Mouse (Mus musculus): ENCODE results near the gene G0s2. TPM values are rescaled to one million over a fixed set of nuclear protein-coding genes. Genes with fewer than 3 reads are reported as not detected.
"Not testable (repeated sequence)": the region's sequence is repeated elsewhere in the genome, so short reads cannot be mapped to it uniquely, and the experiment has no call there.

The G0s2 gene
- polyA plus RNA-seq, 1 experiment from 2014 or later = 27.4 TPM

- WGBS = 42% methylated on average over 7 of the region's 7 CpGs
- Histone ChIP-seq H3K36me3 (ENCODE audit: control insufficient read depth, insufficient read depth, low read length) (no peaks in the 10 kb centered on the region), H3K4me1 (replicated peaks; ENCODE audit: control insufficient read depth, insufficient read depth) (no peaks in the 10 kb centered on the region), H3K4me3 (ENCODE audit: low read depth, low read length) (no peak overlapping the region), H3K27ac (replicated peaks) (no peak overlapping the region), H3K9ac (ENCODE audit: low read length) (no peak overlapping the region), H3K27me3 (ENCODE audit: control insufficient read depth, insufficient read depth, low read length) (no peaks in the 10 kb centered on the region), H3K9me3 (ENCODE audit: control insufficient read depth, low read length) (no peaks in the 10 kb centered on the region), H3K4me2 (replicated peaks; ENCODE audit: low read depth) (no peak overlapping the region)
- DNase-seq (ENCODE audit: low spot score) (no peak), ATAC-seq (ENCODE audit: low FRiP score, low TSS enrichment) (no peak)
- TF ChIP-seq EP300 (optimal IDR thresholded peaks at IDR 0.05) = no peak
- TF ChIP-seq CTCF (IDR thresholded peaks at IDR 0.05; ENCODE audit: low read depth) = no peak
These were observed 11.0 kb downstream of the G0s2 start for GRCm38 (mm10) chr1:193261897-193262548.

- TF ChIP-seq EP300 (optimal IDR thresholded peaks at IDR 0.05) (no peak), CTCF (IDR thresholded peaks at IDR 0.05; ENCODE audit: low read depth) (no peak)
- no peaks in the 10 kb centered on the region for H3K27me3 ChIP-seq (ENCODE audit: control insufficient read depth, insufficient read depth, low read length)
- no peak for DNase-seq (ENCODE audit: low spot score)
- H3K4me1 ChIP-seq (replicated peaks; ENCODE audit: control insufficient read depth, insufficient read depth) = no peaks in the 10 kb centered on the region
- no peak overlapping the region for H3K4me3 ChIP-seq (ENCODE audit: low read depth, low read length)
- H3K36me3 ChIP-seq (ENCODE audit: control insufficient read depth, insufficient read depth, low read length) = no peaks in the 10 kb centered on the region
- H3K4me2 ChIP-seq (replicated peaks; ENCODE audit: low read depth) = no peak overlapping the region
- no peak overlapping the region for H3K9ac ChIP-seq (ENCODE audit: low read length)
- 75% methylated on average over 9 of the region's 9 CpGs for WGBS
- no peak overlapping the region for H3K27ac ChIP-seq (replicated peaks)
- no peak for ATAC-seq (ENCODE audit: low FRiP score, low TSS enrichment)
- no peaks in the 10 kb centered on the region for H3K9me3 ChIP-seq (ENCODE audit: control insufficient read depth, low read length)
These were observed 13.5 kb downstream of the G0s2 start for GRCm38 (mm10) chr1:193259559-193259958.

- Histone ChIP-seq H3K27ac (replicated peaks) (no peak overlapping the region), H3K9me3 (ENCODE audit: control insufficient read depth, low read length) (no peaks in the 10 kb centered on the region), H3K27me3 (ENCODE audit: control insufficient read depth, insufficient read depth, low read length) (no peaks in the 10 kb centered on the region), H3K4me2 (replicated peaks; ENCODE audit: low read depth) (no peak overlapping the region), H3K4me1 (replicated peaks; ENCODE audit: control insufficient read depth, insufficient read depth) (no peaks in the 10 kb centered on the region), H3K9ac (ENCODE audit: low read length) (no peak overlapping the region), H3K36me3 (ENCODE audit: control insufficient read depth, insufficient read depth, low read length) (no peaks in the 10 kb centered on the region), H3K4me3 (ENCODE audit: low read depth, low read length) (no peak overlapping the region)
- DNase-seq (ENCODE audit: low spot score) (no peak), ATAC-seq (ENCODE audit: low FRiP score, low TSS enrichment) (no peak)
- WGBS = 34% methylated on average over 5 of the region's 5 CpGs
- TF ChIP-seq EP300 (optimal IDR thresholded peaks at IDR 0.05) (no peak), CTCF (IDR thresholded peaks at IDR 0.05; ENCODE audit: low read depth) (no peak)
These were observed 16.4 kb downstream of the G0s2 start for GRCm38 (mm10) chr1:193256621-193257098.

- TF ChIP-seq CTCF (IDR thresholded peaks at IDR 0.05; ENCODE audit: low read depth) = no peak
- no peak for TF ChIP-seq EP300 (optimal IDR thresholded peaks at IDR 0.05)
- no peaks in the 10 kb centered on the region for H3K4me1 ChIP-seq (replicated peaks; ENCODE audit: control insufficient read depth, insufficient read depth)
- no peaks in the 10 kb centered on the region for H3K36me3 ChIP-seq (ENCODE audit: control insufficient read depth, insufficient read depth, low read length)
- ATAC-seq (ENCODE audit: low FRiP score, low TSS enrichment) (peak; percentile 47; the same call in 1 of the 2 replicates), DNase-seq (ENCODE audit: low spot score) (no peak)
- no peaks in the 10 kb centered on the region for H3K9me3 ChIP-seq (ENCODE audit: control insufficient read depth, low read length)
- H3K27ac ChIP-seq (replicated peaks) = no peak overlapping the region
- no peaks in the 10 kb centered on the region for H3K27me3 ChIP-seq (ENCODE audit: control insufficient read depth, insufficient read depth, low read length)
- no peak overlapping the region for H3K4me2 ChIP-seq (replicated peaks; ENCODE audit: low read depth)
- no peak overlapping the region for H3K9ac ChIP-seq (ENCODE audit: low read length)
- H3K4me3 ChIP-seq (ENCODE audit: low read depth, low read length) = no peak overlapping the region
These were observed 16.8 kb downstream of the G0s2 start for GRCm38 (mm10) chr1:193256289-193256577.

GRCm38 (mm10) chr1:193255488-193256288 is 17.3 kb downstream of the G0s2 start:
- no peak overlapping the region for H3K27ac ChIP-seq (replicated peaks)
- H3K4me2 ChIP-seq (replicated peaks; ENCODE audit: low read depth) = no peak overlapping the region
- ATAC-seq (ENCODE audit: low FRiP score, low TSS enrichment) (peak; percentile 26; the same call in 1 of the 2 replicates), DNase-seq (ENCODE audit: low spot score) (peak; percentile 77)
- H3K4me3 ChIP-seq (ENCODE audit: low read depth, low read length) = no peak overlapping the region
- H3K36me3 ChIP-seq (ENCODE audit: control insufficient read depth, insufficient read depth, low read length) = no peaks in the 10 kb centered on the region
- H3K9me3 ChIP-seq (ENCODE audit: control insufficient read depth, low read length) = no peaks in the 10 kb centered on the region
- H3K4me1 ChIP-seq (replicated peaks; ENCODE audit: control insufficient read depth, insufficient read depth) = no peaks in the 10 kb centered on the region
- WGBS = 33% methylated on average over 3 of the region's 3 CpGs
- peak; percentile 85 for TF ChIP-seq CTCF (IDR thresholded peaks at IDR 0.05; ENCODE audit: low read depth)
- no peak for TF ChIP-seq EP300 (optimal IDR thresholded peaks at IDR 0.05)
- H3K9ac ChIP-seq (ENCODE audit: low read length) = no peak overlapping the region
- no peaks in the 10 kb centered on the region for H3K27me3 ChIP-seq (ENCODE audit: control insufficient read depth, insufficient read depth, low read length)

GRCm38 (mm10) chr1:193255032-193255431 is 18.0 kb downstream of the G0s2 start:
- Histone ChIP-seq H3K4me2 (replicated peaks; ENCODE audit: low read depth) (no peak overlapping the region), H3K4me1 (replicated peaks; ENCODE audit: control insufficient read depth, insufficient read depth) (no peaks in the 10 kb centered on the region), H3K27ac (replicated peaks) (no peak overlapping the region), H3K27me3 (ENCODE audit: control insufficient read depth, insufficient read depth, low read length) (no peaks in the 10 kb centered on the region), H3K9ac (ENCODE audit: low read length) (no peak overlapping the region), H3K36me3 (ENCODE audit: control insufficient read depth, insufficient read depth, low read length) (no peaks in the 10 kb centered on the region), H3K9me3 (ENCODE audit: control insufficient read depth, low read length) (no peaks in the 10 kb centered on the region), H3K4me3 (ENCODE audit: low read depth, low read length) (no peak overlapping the region)
- no peak for TF ChIP-seq CTCF (IDR thresholded peaks at IDR 0.05; ENCODE audit: low read depth)
- TF ChIP-seq EP300 (optimal IDR thresholded peaks at IDR 0.05) = no peak
- ATAC-seq (ENCODE audit: low FRiP score, low TSS enrichment) (no peak), DNase-seq (ENCODE audit: low spot score) (no peak)
- WGBS = 56% methylated on average over 8 of the region's 8 CpGs

GRCm38 (mm10) chr1:193253895-193254294 is 19.1 kb downstream of the G0s2 start:
- not testable (repeated sequence) for H3K36me3 ChIP-seq (ENCODE audit: control insufficient read depth, insufficient read depth, low read length); H3K4me1 ChIP-seq (replicated peaks; ENCODE audit: control insufficient read depth, insufficient read depth); H3K4me2 ChIP-seq (replicated peaks; ENCODE audit: low read depth); ATAC-seq (ENCODE audit: low FRiP score, low TSS enrichment); H3K4me3 ChIP-seq (ENCODE audit: low read depth, low read length); DNase-seq (ENCODE audit: low spot score); H3K27me3 ChIP-seq (ENCODE audit: control insufficient read depth, insufficient read depth, low read length); H3K27ac ChIP-seq (replicated peaks); H3K9ac ChIP-seq (ENCODE audit: low read length); H3K9me3 ChIP-seq (ENCODE audit: control insufficient read depth, low read length)
- 62% methylated on average over 3 of the region's 3 CpGs for WGBS
